ENCODE assay signal across 12 mouse cellular contexts in genomic region chr7:125812721-125813120, GRCm38 (mm10).
"Had no signal": no experiment of that assay in that cellular context is flagged by ENCODE, and none has a peak within 500 bp of the region (broad histone marks: within the 10 kb centered on the region; RNA-seq: fewer than 3 reads in every experiment).

No protein-coding gene starts in this region.

- DNase-seq: retina, postnatal 1 day; right cerebral cortex, adult 18-20 months; right cerebral cortex, postnatal 14 days; right cerebral cortex, postnatal 25 days; right cerebral cortex, postnatal 4 days; spleen, adult 18-20 months; thymus, adult 18-20 months; thymus, adult 2 months; thymus, postnatal 14 days; thymus, postnatal 25 days; thymus, postnatal 36 days; thymus, postnatal 4 days had no signal
